Mouse (Mus musculus) left cerebral cortex, postnatal 14 days (tissue): ENCODE results near the gene Jhy. TPM values are rescaled to one million over a fixed set of nuclear protein-coding genes. Genes with fewer than 3 reads are reported as not detected.

Source experiments
- DNase-seq, 2 experiments: peaks; one replicate each; pipeline ENCODE4 v3.0.0; 2021 to 2022; ENCODE audit warnings: low spot score in 2 of 2, mixed read lengths in 1 of 2
- intact Hi-C: fragments of 180-260 bp; cut with DNase I; formaldehyde crosslinking; loops from one replicate; pipeline ENCODE4 v1.15.1; 2025
- total RNA-seq, 2 experiments: library from RNA; stranded (reverse); gene quantifications; 2 replicates each; pipeline ENCODE4 v1.2.3; 2021

Gene Jhy
- total RNA-seq, 2 experiments from 2014 or later: 0.88 to 1.1 TPM

- DNase-seq: peak in 1 of 2 experiments; percentile 8
- intact Hi-C loops: no loop called here
These were observed 91.8 kb downstream of the Jhy start for GRCm38 (mm10) chr9:40872156-40872478.

- intact Hi-C loops: no loop called here
- DNase-seq: no peak
These were observed 92.4 kb downstream of the Jhy start for GRCm38 (mm10) chr9:40871369-40872155.

- no peak for DNase-seq
- intact Hi-C loops: no loop called here
These were observed 93.6 kb downstream of the Jhy start for GRCm38 (mm10) chr9:40870331-40870730.

- peak in 1 of 2 experiments; percentile 20 for DNase-seq
- intact Hi-C loops: no loop called here
These were observed 104.7 kb downstream of the Jhy start for GRCm38 (mm10) chr9:40859196-40859595.

GRCm38 (mm10) chr9:40858461-40859160 is 105.3 kb downstream of the Jhy start:
- peak in 1 of 2 experiments; percentile 14 for DNase-seq
- intact Hi-C loops: no loop called here

GRCm38 (mm10) chr9:40851515-40851914 is 112.4 kb downstream of the Jhy start:
- DNase-seq: peak in 1 of 2 experiments; percentile 15
- intact Hi-C loops: no loop called here

Other genes with a start within 250 kb of the Jhy start
- gene Hspa8, start 163.1 kb downstream of the Jhy start, total RNA-seq: 1,000 to 10,000 TPM; 2,189 to 2,356 TPM
- gene Bsx, start 90.0 kb downstream of the Jhy start, total RNA-seq: not detected
- gene Crtam, start 40.5 kb upstream of the Jhy start, total RNA-seq: under 1 TPM in 1 of 2 experiments, not detected in 1; 0.20 TPM
- 10 to 100 TPM; 26.6 to 28.1 TPM for gene Ubash3b, start 197.6 kb upstream of the Jhy start, total RNA-seq